Mouse (Mus musculus): ENCODE results near the gene Calca. TPM values are rescaled to one million over a fixed set of nuclear protein-coding genes. Genes with fewer than 3 reads are reported as not detected.

Gene Calca
- total and polyA plus RNA-seq, 3 experiments, result not detected

- dilution Hi-C loops (cut with MboI; ENCODE audit: extremely low pct_ligation_motif_present, extremely low pct_unique_long_range_greater_than_20kb, low sequenced_read_pairs), result no loop called here
- TF ChIP-seq BHLHE40 (IDR thresholded peaks at IDR 0.05; ENCODE audit: low read depth, low read length) (no peak), TCF12 (IDR thresholded peaks at IDR 0.05; ENCODE audit: low read depth, low read length) (no peak), ZKSCAN1 (IDR thresholded peaks at IDR 0.05; ENCODE audit: borderline replicate concordance, low read depth, low read length) (no peak), MAX (IDR thresholded peaks at IDR 0.05; ENCODE audit: low read length) (no peak), CHD2 (IDR thresholded peaks at IDR 0.05; ENCODE audit: low read length) (no peak), MEF2A (IDR thresholded peaks at IDR 0.05; ENCODE audit: borderline replicate concordance, low read depth, low read length) (no peak), MAZ (IDR thresholded peaks at IDR 0.05; ENCODE audit: low read depth, low read length) (no peak), ELF1 (IDR thresholded peaks at IDR 0.05; ENCODE audit: low read depth, low read length) (no peak), USF1 (IDR thresholded peaks at IDR 0.05; ENCODE audit: low read depth, low read length) (no peak), EP300 (IDR thresholded peaks at IDR 0.05; ENCODE audit: low read length) (no peak), CHD1 (IDR thresholded peaks at IDR 0.05; ENCODE audit: low read depth, low read length) (no peak), MAFK (IDR thresholded peaks at IDR 0.05; ENCODE audit: insufficient replicate concordance, low read length) (no peak), PAX5 (IDR thresholded peaks at IDR 0.05; ENCODE audit: low read length) (no peak), MYC (IDR thresholded peaks at IDR 0.05; ENCODE audit: low read depth, low read length) (no peak), NELFE (IDR thresholded peaks at IDR 0.05; ENCODE audit: low read depth, low read length) (no peak), KAT2A (IDR thresholded peaks at IDR 0.05; ENCODE audit: insufficient replicate concordance, low read length) (no peak), GABPA (IDR thresholded peaks at IDR 0.05; ENCODE audit: insufficient replicate concordance, low read depth, low read length) (no peak), ZMIZ1 (IDR thresholded peaks at IDR 0.05; ENCODE audit: low read depth, low read length) (no peak), JUND (conservative IDR thresholded peaks at IDR 0.05; ENCODE audit: low read depth, low read length) (no peak), HCFC1 (IDR thresholded peaks at IDR 0.05; ENCODE audit: low read depth, low read length) (no peak)
- Histone ChIP-seq H3K4me2 (ENCODE audit: insufficient read depth, low read depth, poor library complexity, severe bottlenecking) (no peak overlapping the region), H3K4me1 (ENCODE audit: control insufficient read depth in 1 of 2, insufficient read depth in 2 of 2) (peaks cover 0 to 27% of the 10 kb centered on the region in 2 experiments; a peak in 2 of 4 replicates), H3K9ac (ENCODE audit: insufficient read depth, low read depth) (no peak overlapping the region), H3K36me3 (replicated peaks in 1 of 2; ENCODE audit: control insufficient read depth in 1 of 2, insufficient read depth in 1 of 2, low read length in 1 of 2) (no peaks in the 10 kb centered on the region), H3K9me3 (replicated peaks; ENCODE audit: low read length) (no peaks in the 10 kb centered on the region), H3K4me3 (replicated peaks in 1 of 3; ENCODE audit: low read depth in 2 of 3, low read length in 2 of 3, poor library complexity in 1 of 3) (no peak overlapping the region), H3K79me2 (replicated peaks; ENCODE audit: control insufficient read depth, extremely low read depth, insufficient read depth, poor library complexity, severe bottlenecking) (no peaks in the 10 kb centered on the region), H3K27me3 (replicated peaks) (no peaks in the 10 kb centered on the region), H3K27ac (ENCODE audit: insufficient read depth, low read depth) (no peak overlapping the region)
- no peak for DNase-seq (ENCODE audit: extremely low read depth)
- in situ Hi-C loops (cut with MboI; ENCODE audit: low pct_ligation_motif_present, low pct_unique_long_range_greater_than_20kb, low sequenced_read_pairs), result no loop called here
Observed at GRCm38 (mm10) chr7:114582441-114582840, 53.7 kb downstream of the Calca start.

Other genes starting within 250 kb of the Calca start
- 24.1 and 26.0 TPM in 2 replicates for gene Pde3b, start 221.1 kb downstream of the Calca start, total RNA-seq (2012; rRNA removed)
- gene Pde3b, start 221.1 kb downstream of the Calca start, total RNA-seq (2014; rRNA removed), result 40.0 and 40.8 TPM in 2 replicates
- gene Pde3b, start 221.1 kb downstream of the Calca start, polyA plus RNA-seq (2012; ENCODE audit: insufficient read length, low read depth), result 14.1 and 17.9 TPM in 2 replicates
- not detected in 2 replicates for gene Cyp2r1, start 73.4 kb downstream of the Calca start, total RNA-seq (2012; rRNA removed)
- not detected in 2 replicates for gene Cyp2r1, start 73.4 kb downstream of the Calca start, total RNA-seq (2014; rRNA removed)
- not detected in 2 replicates for gene Cyp2r1, start 73.4 kb downstream of the Calca start, polyA plus RNA-seq (2012; ENCODE audit: insufficient read length, low read depth)
- not detected in 2 replicates for gene Calcb, start 82.3 kb upstream of the Calca start, total RNA-seq (2012; rRNA removed)
- gene Calcb, start 82.3 kb upstream of the Calca start, total RNA-seq (2014; rRNA removed), result not detected in 2 replicates
- not detected in 2 replicates for gene Calcb, start 82.3 kb upstream of the Calca start, polyA plus RNA-seq (2012; ENCODE audit: insufficient read length, low read depth)
- gene Insc, start 107.3 kb upstream of the Calca start, total RNA-seq (2012; rRNA removed), result not detected in 2 replicates
- gene Insc, start 107.3 kb upstream of the Calca start, total RNA-seq (2014; rRNA removed), result not detected in 2 replicates
- gene Insc, start 107.3 kb upstream of the Calca start, polyA plus RNA-seq (2012; ENCODE audit: insufficient read length, low read depth), result not detected in 2 replicates

All from CH12.LX (cell line).